Mouse (Mus musculus) bone marrow macrophage, adult 2 months (primary cell): Measurements from ENCODE around the gene Ptprg. TPM values are rescaled to one million over a fixed set of nuclear protein-coding genes. Genes with fewer than 3 reads are reported as not detected.

Source experiments
- H3K27ac ChIP-seq: 2 replicates; pipeline ENCODE4 v1.5.1; 2012; ENCODE audit warnings: low read depth, low read length; ENCODE audit not compliant: insufficient read depth
- H3K4me1 ChIP-seq: 2 replicates; pipeline ENCODE4 v1.6.1; 2012; ENCODE audit warnings: low read length; ENCODE audit not compliant: control insufficient read depth, insufficient read depth
- H3K4me3 ChIP-seq: 2 replicates; pipeline ENCODE4 v1.5.1; 2012; ENCODE audit warnings: mild to moderate bottlenecking, low read length, moderate library complexity; ENCODE audit not compliant: insufficient read depth
- CTCF ChIP-seq: IDR thresholded peaks from 2 replicates; pipeline ENCODE4 v1.5.1; 2012; ENCODE audit warnings: low read depth, mild to moderate bottlenecking, low read length, moderate library complexity
- POLR2A ChIP-seq: IDR thresholded peaks from 2 replicates; pipeline ENCODE4 v1.6.1; 2012; ENCODE audit warnings: mild to moderate bottlenecking, low read depth, low read length, borderline replicate concordance
- polyA plus RNA-seq: library from polyadenylated mRNA; stranded (reverse); fragments of >200 nt; gene quantifications from 2 replicates; pipeline ENCODE4 v1.2.4, GENCODE M21; 2012; ENCODE audit not compliant: missing spikeins, insufficient read depth, insufficient read length

Ptprg gene
- polyA plus RNA-seq, 1 experiment, result 0.76 TPM

DNA sequence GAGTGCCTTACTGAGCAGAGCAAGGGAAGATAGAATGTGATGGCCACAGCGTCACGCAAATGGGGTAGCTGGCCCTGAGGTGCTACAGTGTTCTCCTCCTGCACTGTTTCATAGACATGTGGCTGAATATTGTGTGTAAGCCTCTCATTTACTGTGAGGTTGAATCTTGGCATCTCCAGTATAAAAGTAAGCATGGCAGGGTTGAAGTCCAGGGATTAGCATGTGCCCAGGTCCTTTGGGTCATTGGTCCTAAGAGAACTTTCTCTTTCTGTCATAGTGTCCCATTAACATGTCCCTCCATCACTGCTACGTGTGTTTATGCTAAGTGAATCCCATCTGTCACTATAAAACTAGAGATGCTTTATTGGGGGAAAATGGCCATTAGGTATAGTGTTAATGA lies 138.2 kb downstream of the Ptprg start:
- no peak for TF ChIP-seq POLR2A
- no peak for TF ChIP-seq CTCF
- no peak overlapping the region for H3K4me3 ChIP-seq
- no peaks in the 10 kb centered on the region for H3K4me1 ChIP-seq
- H3K27ac ChIP-seq, result no peak overlapping the region

DNA sequence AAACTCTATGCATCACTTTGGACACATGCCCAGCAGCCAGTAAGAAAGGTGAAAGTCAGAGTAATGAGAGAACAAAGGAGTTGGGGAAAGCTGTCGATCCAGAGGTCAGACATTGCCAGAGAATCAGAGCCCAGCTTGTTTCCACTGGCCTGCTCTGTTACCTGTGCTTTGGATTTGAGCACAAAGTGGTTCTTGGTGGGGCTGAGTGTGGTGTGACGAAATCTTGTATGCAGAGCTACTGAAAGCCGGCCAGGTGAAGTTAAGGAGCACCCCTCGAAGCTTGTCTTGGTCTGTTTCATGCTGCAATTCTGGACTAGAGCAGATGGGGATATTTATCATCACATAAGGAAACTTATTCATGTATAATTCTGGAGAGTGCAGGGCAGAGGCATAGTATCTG lies 145.5 kb downstream of the Ptprg start:
- TF ChIP-seq POLR2A (no peak), CTCF (no peak)
- Histone ChIP-seq H3K27ac (no peak overlapping the region), H3K4me1 (no peaks in the 10 kb centered on the region), H3K4me3 (no peak overlapping the region)

DNA sequence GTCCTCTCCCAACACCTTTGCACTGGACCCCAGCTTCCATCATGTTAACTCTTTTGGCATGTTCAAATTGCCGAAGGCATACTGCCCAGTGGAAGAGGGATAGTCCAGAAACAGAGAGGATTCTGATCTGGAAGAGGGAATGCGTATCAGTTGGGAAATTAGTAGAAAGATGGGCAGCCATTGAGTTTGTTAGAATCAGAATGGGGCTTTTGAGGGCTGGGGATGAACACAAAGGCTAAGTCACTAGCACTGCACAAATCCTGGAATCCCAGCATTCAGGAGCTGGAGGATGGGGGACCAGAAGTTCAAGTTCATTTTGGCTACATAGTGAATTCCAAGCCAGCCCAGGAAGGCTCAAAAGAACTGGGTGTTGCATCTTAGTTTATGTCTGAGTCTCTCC lies 146.3 kb downstream of the Ptprg start:
- TF ChIP-seq POLR2A (no peak), CTCF (no peak)
- no peaks in the 10 kb centered on the region for H3K4me1 ChIP-seq
- no peak overlapping the region for H3K4me3 ChIP-seq
- no peak overlapping the region for H3K27ac ChIP-seq

DNA sequence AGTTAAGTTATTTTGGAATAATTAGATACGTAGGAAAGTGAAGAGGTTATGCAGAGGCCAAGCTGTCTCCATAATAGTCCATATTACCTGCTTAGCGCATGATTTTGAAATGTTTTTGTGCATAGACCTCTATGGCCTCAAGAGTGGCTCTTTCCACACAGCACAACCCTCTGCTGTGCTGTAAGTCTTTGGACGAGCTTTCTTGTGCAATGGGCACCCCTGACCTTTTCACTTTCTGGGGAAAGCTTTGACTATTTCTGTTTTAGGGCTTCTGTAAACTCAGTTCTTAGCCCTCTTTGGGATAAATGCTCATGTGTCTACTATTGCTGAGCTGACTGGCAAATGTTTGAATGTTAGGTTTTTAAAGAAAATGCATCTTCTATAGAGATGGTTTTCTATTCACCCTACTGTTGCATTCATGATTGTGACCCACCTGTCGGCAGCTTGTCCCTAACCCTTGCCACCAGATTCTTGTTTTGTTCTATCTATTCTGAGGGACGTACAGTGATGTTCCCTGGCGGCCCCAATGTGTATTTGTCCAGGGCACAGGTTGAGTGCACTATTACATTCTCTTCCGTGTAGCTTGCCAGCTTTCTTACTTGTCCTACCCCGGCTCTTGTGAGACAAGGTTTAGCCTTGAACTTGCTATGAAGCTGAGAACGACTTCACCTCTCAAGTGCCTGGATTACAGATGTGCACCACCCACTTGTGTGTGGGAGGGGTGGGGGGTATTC lies 148.4 kb downstream of the Ptprg start:
- Histone ChIP-seq H3K4me1 (no peaks in the 10 kb centered on the region), H3K27ac (no peak overlapping the region), H3K4me3 (no peak overlapping the region)
- TF ChIP-seq POLR2A, result no peak
- no peak for TF ChIP-seq CTCF

DNA sequence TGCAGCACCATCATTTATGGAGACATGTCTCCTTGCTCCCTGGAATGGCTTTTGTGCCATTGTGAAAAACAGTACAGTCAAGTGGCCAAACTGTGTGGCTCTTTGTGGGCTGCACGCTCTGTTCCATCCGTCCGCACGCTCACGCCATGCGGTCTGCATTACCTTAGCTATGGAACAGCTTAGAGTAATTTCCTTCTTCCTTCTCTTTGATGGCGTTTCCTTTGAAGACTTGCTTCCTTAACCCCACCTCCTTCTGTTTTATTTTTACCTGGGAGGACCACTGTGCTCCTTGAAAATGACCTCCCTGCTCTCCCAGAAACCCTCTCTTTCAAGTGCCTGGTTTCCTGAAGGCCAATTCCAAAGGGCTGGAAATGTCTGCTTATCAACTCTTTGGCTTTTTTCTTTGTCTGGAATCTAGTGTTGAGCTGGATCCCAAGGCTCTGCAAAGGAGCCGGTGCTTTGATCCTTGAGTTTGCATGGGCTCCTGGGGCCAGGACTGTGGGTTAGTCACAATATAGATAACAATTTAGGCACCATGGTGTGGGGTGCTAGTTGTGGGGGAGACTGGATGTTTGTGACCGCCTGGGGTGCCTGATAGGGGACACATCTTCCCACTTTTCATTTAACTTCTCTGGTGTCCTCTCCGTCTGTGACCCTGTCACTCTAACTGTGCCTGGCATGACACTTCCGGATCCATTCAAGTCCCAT lies 149.6 kb downstream of the Ptprg start:
- TF ChIP-seq CTCF (no peak), POLR2A (no peak)
- Histone ChIP-seq H3K4me1 (no peaks in the 10 kb centered on the region), H3K4me3 (no peak overlapping the region), H3K27ac (no peak overlapping the region)

DNA sequence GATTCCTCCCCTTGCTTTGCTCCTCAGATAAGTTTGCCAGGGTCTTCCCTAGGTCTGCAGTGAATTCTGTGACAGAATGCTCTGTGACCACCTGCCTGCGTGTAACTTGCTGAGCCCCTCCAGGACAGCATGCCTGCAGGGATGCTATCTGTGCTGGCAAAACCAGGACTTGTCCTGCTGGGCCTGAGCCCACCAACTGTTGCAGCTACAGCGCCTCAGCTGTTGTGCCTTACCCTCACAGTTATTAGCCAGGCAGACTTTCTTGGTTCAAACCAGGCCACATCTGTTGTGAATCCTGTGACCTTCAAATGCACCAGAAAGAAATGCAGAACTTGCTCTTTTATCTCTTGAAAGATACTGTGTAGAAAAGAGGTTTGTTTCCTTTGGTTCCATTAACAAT lies 151.5 kb downstream of the Ptprg start:
- no peak overlapping the region for H3K27ac ChIP-seq
- no peak overlapping the region for H3K4me3 ChIP-seq
- no peak for TF ChIP-seq CTCF
- no peak for TF ChIP-seq POLR2A
- no peaks in the 10 kb centered on the region for H3K4me1 ChIP-seq

DNA sequence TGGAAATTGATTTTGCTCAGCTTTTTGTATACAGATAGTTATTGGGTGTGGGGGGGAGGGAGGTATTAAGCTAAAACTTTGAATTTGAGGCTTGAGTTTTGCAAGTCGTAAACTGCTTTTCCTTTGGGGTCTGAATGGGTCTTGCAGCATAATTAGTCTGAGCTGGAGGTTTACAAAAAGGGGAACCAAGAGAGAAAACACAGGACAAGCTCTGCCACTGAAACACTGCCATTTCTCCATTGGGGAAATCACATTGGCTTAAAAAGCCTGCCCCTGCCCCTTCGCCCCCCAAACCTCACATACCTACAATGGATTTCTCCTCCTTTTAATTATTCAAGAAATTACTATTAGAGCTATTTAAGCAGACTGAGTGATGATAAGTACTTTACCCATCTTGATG lies 156.0 kb downstream of the Ptprg start:
- Histone ChIP-seq H3K4me1 (no peaks in the 10 kb centered on the region), H3K4me3 (no peak overlapping the region), H3K27ac (no peak overlapping the region)
- no peak for TF ChIP-seq POLR2A
- TF ChIP-seq CTCF, result no peak

DNA sequence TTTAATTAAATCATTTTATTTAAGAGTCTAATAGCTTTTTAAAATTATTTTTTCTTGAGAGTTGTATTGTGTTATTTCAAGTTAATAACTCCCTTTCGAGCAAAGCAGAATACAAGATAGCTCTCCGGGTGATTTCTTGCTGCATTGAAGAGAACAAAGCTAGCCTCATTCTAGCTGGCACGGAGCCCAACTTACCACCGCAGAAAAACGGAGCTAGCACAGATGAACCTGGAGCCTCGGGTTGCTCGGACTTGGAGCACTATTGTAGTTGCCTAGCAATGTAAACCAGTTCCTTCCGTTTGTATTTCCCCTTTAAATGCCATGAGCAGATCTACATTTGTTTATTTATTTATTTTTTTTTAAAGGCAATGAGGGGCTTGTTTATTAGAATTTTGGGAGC lies 156.5 kb downstream of the Ptprg start:
- Histone ChIP-seq H3K4me3 (no peak overlapping the region), H3K27ac (no peak overlapping the region), H3K4me1 (no peaks in the 10 kb centered on the region)
- no peak for TF ChIP-seq POLR2A
- no peak for TF ChIP-seq CTCF

DNA sequence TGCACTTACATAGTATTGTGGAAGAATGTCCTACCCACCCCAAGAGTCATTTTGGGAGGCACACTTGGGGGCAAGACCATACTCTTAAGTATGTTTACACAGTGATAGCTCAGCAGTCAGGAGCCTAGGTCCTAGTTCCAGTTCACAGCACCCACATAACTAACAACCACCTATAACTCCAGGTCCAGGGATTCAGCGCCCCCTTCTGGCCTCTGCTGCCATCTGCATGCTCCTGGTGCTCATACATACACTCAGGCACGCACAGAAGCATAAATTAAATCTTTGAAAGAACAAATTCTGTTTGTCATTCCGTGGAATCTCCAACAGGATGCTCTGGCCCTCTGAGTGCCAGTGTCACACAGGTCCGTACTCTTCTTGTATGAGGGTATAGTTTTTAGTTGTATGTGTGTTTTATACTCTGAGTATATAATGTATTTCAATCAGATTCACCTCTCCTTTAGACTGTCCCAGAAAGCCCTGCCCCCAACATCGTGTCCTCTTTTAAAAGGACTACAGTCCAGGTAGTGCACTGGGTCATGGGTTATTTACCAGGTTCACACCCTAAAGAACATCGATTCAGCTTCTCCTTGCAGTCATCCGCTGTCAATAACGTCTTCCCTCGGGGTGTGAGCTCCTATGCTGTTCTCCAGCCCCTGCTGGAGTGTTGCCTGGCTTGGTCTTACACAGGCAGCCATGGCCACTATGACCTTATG lies 157.2 kb downstream of the Ptprg start:
- Histone ChIP-seq H3K27ac (no peak overlapping the region), H3K4me3 (no peak overlapping the region), H3K4me1 (no peaks in the 10 kb centered on the region)
- TF ChIP-seq CTCF, result no peak

DNA sequence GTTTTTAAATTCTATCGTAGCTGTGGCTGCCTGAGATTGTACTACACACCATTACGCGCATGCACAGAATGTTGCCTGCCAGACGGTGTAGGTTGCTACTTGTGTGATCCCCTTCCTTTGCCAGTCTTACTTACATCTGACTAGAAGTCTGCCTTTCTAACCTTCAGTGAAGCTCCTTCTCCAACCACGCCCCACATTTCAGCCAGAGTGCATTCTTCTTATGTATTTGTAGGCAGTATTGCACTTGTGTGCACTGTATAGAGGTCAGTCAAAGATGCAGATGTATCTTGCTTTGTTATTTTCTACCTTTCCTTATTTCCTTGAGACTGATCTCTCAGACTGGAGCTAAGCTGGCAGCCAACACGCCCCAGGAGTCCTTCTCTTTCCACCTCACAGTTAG lies 158.8 kb downstream of the Ptprg start:
- Histone ChIP-seq H3K27ac (no peak overlapping the region), H3K4me1 (no peaks in the 10 kb centered on the region), H3K4me3 (no peak overlapping the region)
- TF ChIP-seq POLR2A (no peak), CTCF (no peak)
